ENCODE assay signal across 8 mouse cellular contexts in the genomic region with DNA sequence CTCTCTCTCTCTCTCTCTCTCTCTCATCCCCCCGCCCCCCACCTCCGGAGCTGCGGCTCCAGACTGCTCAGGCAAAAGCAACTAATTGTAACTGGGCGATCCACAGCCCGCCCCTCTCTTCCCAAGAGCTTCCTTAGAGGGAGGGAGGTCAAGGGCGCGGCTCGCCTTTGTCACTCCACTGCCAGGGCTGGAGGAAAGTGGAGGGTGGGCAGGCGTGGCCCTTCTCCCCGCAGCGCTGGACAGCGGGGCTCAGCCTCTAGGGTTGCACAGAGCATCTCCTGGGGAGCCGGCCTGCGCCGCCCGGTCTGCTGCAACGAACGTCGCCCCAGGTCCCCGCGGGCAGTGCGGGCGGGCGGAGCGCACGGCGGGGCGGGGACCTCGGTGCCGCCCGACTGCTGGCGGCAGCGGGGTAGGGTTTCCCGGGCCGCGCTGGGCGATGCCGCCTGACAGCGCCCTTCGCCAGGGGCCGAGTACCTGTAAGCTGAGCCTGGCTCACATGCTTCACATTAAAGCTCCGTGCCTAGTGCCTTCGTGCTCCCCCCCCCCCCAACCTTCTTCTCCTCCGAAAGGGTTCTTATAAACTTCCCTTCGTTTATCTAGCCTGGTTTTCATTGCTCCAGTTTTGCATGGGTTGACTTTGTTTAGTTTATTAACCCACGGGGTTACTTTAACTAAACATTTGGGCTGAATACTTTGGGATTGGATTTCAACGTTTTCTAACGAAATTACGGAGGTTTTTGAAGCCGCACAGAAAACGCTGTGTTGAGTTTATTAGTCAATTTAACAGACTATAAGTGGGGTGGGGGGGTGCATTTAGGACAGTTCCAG. TPM values are rescaled to one million over a fixed set of nuclear protein-coding genes. Genes with fewer than 3 reads are reported as not detected.
A peak's percentile ranks its signal among the peaks of the same experiment; 100 is the strongest.
DNase-seq lines count a peak whose midpoint lies in the region; ATAC-seq and TF ChIP-seq lines count a peak whose summit lies in the region.

No protein-coding gene starts in this region.

- ATAC-seq in forebrain, embryonic 12.5 days (ENCODE audit: low FRiP score): peak; percentile 64
- peak; percentile 33 for ATAC-seq in intestine, postnatal 0 days
- peak; percentile 34; the same call in 1 of the 2 replicates for ATAC-seq in midbrain, embryonic 14.5 days (ENCODE audit: low FRiP score, low TSS enrichment)

- no peak for TF ChIP-seq POLR2A in thymus, adult 2 months (IDR thresholded peaks at IDR 0.05; ENCODE audit: control insufficient read depth, extremely low read depth, insufficient read depth, low read length, poor library complexity)

- DNase-seq in testis, postnatal 10 days (ENCODE audit: low spot score): peak; percentile 46
- DNase-seq in testis, postnatal 14 days (ENCODE audit: low spot score): no peak
- DNase-seq in midbrain, embryonic 14.5 days: peak; percentile 64
- no peak for DNase-seq in adipocyte (ENCODE audit: low spot score)
- DNase-seq in spleen, adult 12 weeks (ENCODE audit: low spot score): no peak
- DNase-seq in thymus, adult 2 months: no peak

- WGBS in forebrain, embryonic 12.5 days: 1% methylated on average over 50 of the region's 51 CpGs
- WGBS in intestine, postnatal 0 days: under 1% methylated on average over 49 of the region's 51 CpGs
- WGBS in midbrain, embryonic 14.5 days: under 1% methylated on average over 49 of the region's 51 CpGs
- WGBS in thymus, adult 2 months: 2% methylated on average over 50 of the region's 51 CpGs

- H3K27me3 ChIP-seq in forebrain, embryonic 12.5 days: peaks cover 94% of the 10 kb centered on the region
- peaks cover 86% of the 10 kb centered on the region for H3K27me3 ChIP-seq in intestine, postnatal 0 days (replicated peaks; ENCODE audit: control insufficient read depth, insufficient read depth, low read length)
- peaks cover 81% of the 10 kb centered on the region for H3K27me3 ChIP-seq in midbrain, embryonic 14.5 days (ENCODE audit: control insufficient read depth, insufficient read depth, low read length)
- peaks cover 19% of the 10 kb centered on the region for H3K27me3 ChIP-seq in thymus, adult 2 months (ENCODE audit: control insufficient read depth, insufficient read depth, low read length)

- no peaks in the 10 kb centered on the region for H3K9me3 ChIP-seq in forebrain, embryonic 12.5 days
- no peaks in the 10 kb centered on the region for H3K9me3 ChIP-seq in intestine, postnatal 0 days (ENCODE audit: control insufficient read depth)
- H3K9me3 ChIP-seq in midbrain, embryonic 14.5 days (ENCODE audit: control insufficient read depth, low read length): no peaks in the 10 kb centered on the region

- H3K4me2 ChIP-seq in forebrain, embryonic 12.5 days: peak overlapping the region; percentile 61
- H3K4me2 ChIP-seq in intestine, postnatal 0 days (replicated peaks; ENCODE audit: low read depth): peak overlapping the region; percentile 61
- H3K4me2 ChIP-seq in midbrain, embryonic 14.5 days (ENCODE audit: low read length): peak overlapping the region; percentile 60

- H3K4me1 ChIP-seq in forebrain, embryonic 12.5 days: peaks cover 36% of the 10 kb centered on the region
- peaks cover 5% of the 10 kb centered on the region; the same call in 1 of the 2 replicates for H3K4me1 ChIP-seq in intestine, postnatal 0 days (replicated peaks; ENCODE audit: control insufficient read depth, insufficient read depth, low read length)
- peaks cover 10% of the 10 kb centered on the region; the same call in 1 of the 2 replicates for H3K4me1 ChIP-seq in midbrain, embryonic 14.5 days (ENCODE audit: control insufficient read depth, insufficient read depth, low read length)
- H3K4me1 ChIP-seq in thymus, adult 2 months (replicated peaks; ENCODE audit: control insufficient read depth, insufficient read depth, low read length): no peaks in the 10 kb centered on the region

- H3K36me3 ChIP-seq in forebrain, embryonic 12.5 days (replicated peaks): no peaks in the 10 kb centered on the region
- H3K36me3 ChIP-seq in intestine, postnatal 0 days (ENCODE audit: control insufficient read depth, insufficient read depth): no peaks in the 10 kb centered on the region
- no peaks in the 10 kb centered on the region for H3K36me3 ChIP-seq in midbrain, embryonic 14.5 days (ENCODE audit: control insufficient read depth, insufficient read depth, low read length)
- H3K36me3 ChIP-seq in thymus, adult 2 months (ENCODE audit: control insufficient read depth, insufficient read depth, low read length): no peaks in the 10 kb centered on the region

- H3K4me3 ChIP-seq in forebrain, embryonic 12.5 days (replicated peaks): peak overlapping the region; percentile 34
- H3K4me3 ChIP-seq in intestine, postnatal 0 days (ENCODE audit: low read depth, low read length): peak overlapping the region; percentile 41
- H3K4me3 ChIP-seq in midbrain, embryonic 14.5 days (replicated peaks; ENCODE audit: low read depth, low read length): peak overlapping the region; percentile 29
- no peak overlapping the region for H3K4me3 ChIP-seq in thymus, adult 2 months (ENCODE audit: control insufficient read depth, insufficient read depth, low read length)

- H3K27ac ChIP-seq in forebrain, embryonic 12.5 days: peak overlapping the region; percentile 63; the same call in 1 of the 2 replicates
- no peak overlapping the region for H3K27ac ChIP-seq in intestine, postnatal 0 days (ENCODE audit: low read depth, low read length)
- no peak overlapping the region for H3K27ac ChIP-seq in midbrain, embryonic 14.5 days (replicated peaks; ENCODE audit: low read depth, low read length)
- H3K27ac ChIP-seq in thymus, adult 2 months (ENCODE audit: control insufficient read depth, insufficient read depth, low read length): no peak overlapping the region

- H3K9ac ChIP-seq in forebrain, embryonic 12.5 days: peak overlapping the region; percentile 38; the same call in 1 of the 2 replicates
- H3K9ac ChIP-seq in intestine, postnatal 0 days (ENCODE audit: low read depth, low read length): no peak overlapping the region
- H3K9ac ChIP-seq in midbrain, embryonic 14.5 days (replicated peaks; ENCODE audit: low read length): no peak overlapping the region

- TF ChIP-seq CTCF in intestine, postnatal 0 days (IDR thresholded peaks at IDR 0.05; ENCODE audit: low read depth): no peak
- no peak for TF ChIP-seq CTCF in thymus, adult 2 months (IDR thresholded peaks at IDR 0.05; ENCODE audit: borderline replicate concordance, control insufficient read depth, extremely low read depth, insufficient read depth, low read length, poor library complexity)

RNA-seq across cellular contexts. Expression of a gene that starts 13.1 kb away (rescaled TPM):
- 0.93 and 1.4 TPM in 2 replicates for polyA plus RNA-seq in forebrain, embryonic 12.5 days (2016; fragmentation: Nextera tagmentation; extraction: Ambion mirVana)
- polyA plus RNA-seq in intestine, postnatal 0 days (2015; fragmentation: Nextera tagmentation; extraction: Ambion mirVana): 1.9 and 2.4 TPM in 2 replicates
- polyA plus RNA-seq in midbrain, embryonic 14.5 days (2014; fragmentation: Nextera tagmentation; extraction: Ambion mirVana): 0.67 and 0.70 TPM in 2 replicates
- 1.2 and 2.4 TPM in 2 replicates for polyA plus RNA-seq in thymus, adult 2 months (2012; rRNA removed)

Comparison
In these comparisons a context has a peak if more than half of its experiments do, and no peak if none do; other contexts are left out.
1. DNase-seq: peak in testis, postnatal 10 days (single experiment) and midbrain, embryonic 14.5 days (single experiment); none in testis, postnatal 14 days (single experiment), adipocyte (single experiment), spleen, adult 12 weeks (single experiment) and thymus, adult 2 months (single experiment).
2. Peak in every context shown above with its lines, with median percentiles within 50 percentile points of each other: ATAC-seq and H3K4me2 ChIP-seq.